Mouse (Mus musculus): ENCODE measurements around the gene Gm10491.
A peak's percentile ranks its signal among the peaks of the same experiment; 100 is the strongest.

The Gm10491 gene

GRCm38 (mm10) chrX:7879819-7880218, 27.8 kb downstream of the Gm10491 start:
- peak in 1 of 2 experiments; percentile 39 for DNase-seq (ENCODE audit: low spot score in 2 of 2)

- no peak for DNase-seq (ENCODE audit: low spot score in 2 of 2)
Observed at GRCm38 (mm10) chrX:7878495-7878894, 29.1 kb downstream of the Gm10491 start.

GRCm38 (mm10) chrX:7878007-7878419, 29.6 kb downstream of the Gm10491 start, which contains the start of gene Pim2:
Pim2 (plus strand) TSS chrX:7878262.
- peak; percentile 64 to 68 for DNase-seq (ENCODE audit: low spot score in 2 of 2)

GRCm38 (mm10) chrX:7869826-7870225, 37.8 kb downstream of the Gm10491 start:
- no peak for DNase-seq (ENCODE audit: low spot score in 2 of 2)

- DNase-seq (ENCODE audit: low spot score in 2 of 2): no peak
Observed at GRCm38 (mm10) chrX:7868506-7868905, 39.1 kb downstream of the Gm10491 start.

GRCm38 (mm10) chrX:7867141-7867540, 40.5 kb downstream of the Gm10491 start:
- DNase-seq (ENCODE audit: low spot score in 2 of 2): no peak

- no peak for DNase-seq (ENCODE audit: low spot score in 2 of 2)
Observed at GRCm38 (mm10) chrX:7865786-7866185, 41.8 kb downstream of the Gm10491 start.

GRCm38 (mm10) chrX:7865343-7865742, 42.3 kb downstream of the Gm10491 start:
- DNase-seq (ENCODE audit: low spot score in 2 of 2): no peak

- no peak for DNase-seq (ENCODE audit: low spot score in 2 of 2)
Observed at GRCm38 (mm10) chrX:7864551-7864950, 43.1 kb downstream of the Gm10491 start.

GRCm38 (mm10) chrX:7863181-7863580, 44.5 kb downstream of the Gm10491 start:
- DNase-seq (ENCODE audit: low spot score in 2 of 2): no peak

GRCm38 (mm10) chrX:7859191-7859753, 48.4 kb downstream of the Gm10491 start:
- no peak for DNase-seq (ENCODE audit: low spot score in 2 of 2)
